Mouse (Mus musculus): ENCODE results near the gene Vim.

DNA sequence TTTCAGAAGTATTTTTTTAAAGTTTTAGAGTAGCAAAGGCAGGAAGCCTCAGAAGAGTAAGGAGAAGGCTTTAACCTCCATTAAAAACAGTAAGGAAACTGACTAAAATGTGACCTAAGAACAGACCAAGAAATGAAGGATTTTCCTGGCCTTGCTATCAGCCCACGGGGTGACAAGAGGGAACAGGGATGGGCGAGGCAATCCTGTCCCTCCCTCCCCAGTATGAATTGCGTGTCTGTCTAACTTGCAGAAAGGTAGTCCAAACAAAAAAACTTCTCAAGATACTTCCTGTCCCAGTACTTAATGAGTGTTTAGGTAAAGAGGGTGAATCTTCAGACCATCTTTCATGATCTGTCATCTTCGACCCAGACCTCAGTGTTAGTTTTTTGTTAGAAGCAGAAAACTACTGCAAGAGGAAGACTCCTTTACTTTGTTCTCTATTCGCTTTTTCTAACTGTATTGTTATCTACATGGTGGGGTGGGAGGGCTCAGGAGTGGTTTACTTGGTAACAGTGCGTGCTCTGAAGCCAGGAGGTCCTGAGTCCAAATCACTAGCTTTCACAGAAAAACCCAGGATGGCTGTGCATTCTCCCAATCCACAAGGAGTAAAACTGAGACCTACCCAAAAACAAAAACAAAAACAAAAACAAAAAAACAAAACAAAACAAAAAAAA lies 34.9 kb upstream of the Vim start:
- TF ChIP-seq CTCF (IDR thresholded peaks at IDR 0.05; ENCODE audit: low read depth) (no peak), EP300 (IDR thresholded peaks at IDR 0.05; ENCODE audit: low read depth) (no peak)
